Mouse (Mus musculus) telencephalon, adult 2 months (tissue): ENCODE measurements around the gene Spsb1.

ENCODE experiments used
- DNase-seq: peaks from one replicate; pipeline ENCODE4 v3.0.0-alpha.2; 2011; ENCODE audit warnings: low read depth, low spot score

Gene Spsb1

DNA sequence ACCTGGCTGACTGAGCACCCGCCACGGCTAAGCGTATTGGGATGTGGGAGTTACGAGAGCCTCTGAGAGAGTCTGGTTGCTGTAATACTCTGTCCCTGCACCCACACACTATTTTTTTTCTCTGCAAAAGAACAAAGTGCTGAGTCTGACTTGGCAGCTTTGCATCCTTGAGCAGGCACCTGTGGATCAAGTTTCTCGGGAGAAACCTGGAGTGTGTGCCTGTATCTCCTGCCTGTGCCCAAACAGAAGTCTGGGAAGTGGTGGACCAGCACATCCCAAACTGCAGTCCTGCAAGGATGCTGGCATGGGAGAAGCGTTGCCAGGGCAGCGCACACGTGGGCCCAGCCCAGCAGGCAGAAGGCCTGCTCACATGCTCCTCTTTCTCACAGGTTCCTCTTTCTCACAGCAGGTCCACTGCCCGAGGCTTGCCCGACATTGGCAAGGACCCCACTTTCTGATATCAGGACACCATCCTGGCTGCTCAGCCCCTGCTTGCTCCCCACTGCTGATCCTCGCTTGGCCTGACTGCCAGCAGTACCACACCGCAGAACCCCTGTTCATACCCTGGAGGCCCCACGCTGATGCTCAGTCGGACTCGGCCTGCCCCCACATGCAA lies 36.3 kb downstream of the Spsb1 start:
- peak; percentile 67 for DNase-seq

DNA sequence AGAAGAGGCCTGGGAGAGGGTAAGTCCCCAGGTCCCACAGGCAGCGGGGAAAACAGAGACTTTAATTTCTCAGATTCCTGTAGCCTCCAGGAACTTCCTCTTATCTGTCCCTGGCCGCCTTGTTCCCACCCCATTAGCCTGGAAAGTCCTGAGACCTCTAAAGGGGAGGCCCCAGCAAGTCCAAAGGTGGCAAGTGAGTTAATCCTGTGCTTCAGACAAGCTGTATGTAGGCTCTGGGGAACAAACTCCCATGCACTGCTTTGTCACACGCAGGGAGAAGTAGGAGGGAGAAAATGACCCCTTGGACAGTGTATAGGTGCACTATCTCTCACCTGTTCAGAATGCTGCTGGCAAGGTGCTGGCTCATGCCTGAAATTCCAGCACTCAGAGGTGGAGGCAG lies 38.0 kb downstream of the Spsb1 start:
- no peak for DNase-seq

GRCm38 (mm10) chr4:149913709-149914370 lies 41.0 kb downstream of the Spsb1 start:
- DNase-seq = no peak

GRCm38 (mm10) chr4:149912451-149912850 lies 42.4 kb downstream of the Spsb1 start:
- no peak for DNase-seq

- no peak for DNase-seq
Observed at GRCm38 (mm10) chr4:149910558-149910957, 44.3 kb downstream of the Spsb1 start.

GRCm38 (mm10) chr4:149909551-149909950 lies 45.3 kb downstream of the Spsb1 start:
- DNase-seq = no peak

GRCm38 (mm10) chr4:149908923-149909322 lies 45.9 kb downstream of the Spsb1 start:
- no peak for DNase-seq

GRCm38 (mm10) chr4:149907656-149908055 lies 47.2 kb downstream of the Spsb1 start:
- no peak for DNase-seq

GRCm38 (mm10) chr4:149906921-149907320 lies 47.9 kb downstream of the Spsb1 start:
- DNase-seq = no peak

DNA sequence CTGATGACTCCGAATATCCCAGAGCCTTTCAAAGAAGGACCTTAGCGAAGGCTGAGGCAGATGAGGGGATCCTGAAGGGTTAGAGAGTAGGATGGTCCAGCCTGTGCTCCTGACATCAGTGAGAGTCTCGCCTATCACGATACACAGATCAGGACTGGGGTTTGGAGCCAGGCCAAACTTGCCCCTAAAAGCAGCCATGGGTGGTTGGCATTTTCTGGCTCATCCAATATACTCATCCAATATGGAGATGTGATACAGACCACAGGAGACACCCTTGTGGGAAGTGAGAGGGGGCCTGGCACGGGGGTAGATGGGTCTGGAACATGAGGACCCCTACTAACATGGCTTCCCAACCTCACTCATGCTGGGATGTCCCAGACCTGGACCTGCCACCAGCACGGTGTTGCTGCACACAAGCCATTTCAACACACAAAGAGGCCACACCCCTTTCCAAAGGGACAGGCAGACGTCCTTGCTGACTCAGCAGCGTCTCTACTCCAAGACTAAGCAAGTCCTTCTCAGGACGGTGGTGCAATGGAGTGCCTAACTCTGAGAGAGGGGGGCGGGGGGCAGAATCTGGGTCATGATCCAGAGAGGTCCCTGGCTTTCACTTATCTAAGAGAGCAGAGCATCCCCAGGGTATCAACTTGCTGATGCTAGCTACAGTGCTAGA lies 49.4 kb downstream of the Spsb1 start:
- no peak for DNase-seq

- DNase-seq = no peak
Observed at GRCm38 (mm10) chr4:149903026-149903425, 51.8 kb downstream of the Spsb1 start.

- DNase-seq = peak; percentile 28
Observed at GRCm38 (mm10) chr4:149901349-149901782, 53.5 kb downstream of the Spsb1 start.

GRCm38 (mm10) chr4:149897661-149898260 lies 57.1 kb downstream of the Spsb1 start:
- DNase-seq = no peak

- no peak for DNase-seq
Observed at GRCm38 (mm10) chr4:149896024-149896538, 58.8 kb downstream of the Spsb1 start.

GRCm38 (mm10) chr4:149895226-149895625 lies 59.6 kb downstream of the Spsb1 start:
- DNase-seq = no peak

- DNase-seq = no peak
Observed at GRCm38 (mm10) chr4:149894300-149894699, 60.5 kb downstream of the Spsb1 start.

DNA sequence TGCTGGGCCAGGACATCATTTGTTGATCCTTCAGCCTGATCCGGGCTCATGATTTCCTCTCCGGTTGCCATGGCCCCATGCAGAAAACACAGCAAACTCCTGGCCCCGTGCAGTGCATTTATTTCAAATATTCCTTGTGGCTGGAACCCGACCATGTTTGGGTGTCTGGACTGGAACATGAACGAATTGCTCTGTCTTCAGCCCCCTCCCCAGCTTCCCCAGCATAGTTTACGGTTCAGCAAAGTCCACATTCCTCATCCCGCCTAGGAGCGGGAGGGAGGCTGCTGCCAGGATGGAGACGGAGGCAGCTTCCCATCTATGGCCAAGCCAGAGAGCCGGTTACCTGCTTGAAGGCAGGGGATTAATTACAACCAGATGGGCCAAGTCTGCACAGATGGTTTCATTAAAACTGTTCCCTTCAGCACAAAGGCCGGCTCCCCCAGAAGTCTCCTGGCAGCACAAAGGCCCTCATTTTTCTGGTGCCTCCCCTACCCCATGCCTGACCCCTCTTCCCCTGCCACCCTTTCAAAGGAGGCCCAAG lies 61.2 kb downstream of the Spsb1 start:
- no peak for DNase-seq

- DNase-seq = no peak
Observed at GRCm38 (mm10) chr4:149891172-149891960, 63.5 kb downstream of the Spsb1 start.

DNA sequence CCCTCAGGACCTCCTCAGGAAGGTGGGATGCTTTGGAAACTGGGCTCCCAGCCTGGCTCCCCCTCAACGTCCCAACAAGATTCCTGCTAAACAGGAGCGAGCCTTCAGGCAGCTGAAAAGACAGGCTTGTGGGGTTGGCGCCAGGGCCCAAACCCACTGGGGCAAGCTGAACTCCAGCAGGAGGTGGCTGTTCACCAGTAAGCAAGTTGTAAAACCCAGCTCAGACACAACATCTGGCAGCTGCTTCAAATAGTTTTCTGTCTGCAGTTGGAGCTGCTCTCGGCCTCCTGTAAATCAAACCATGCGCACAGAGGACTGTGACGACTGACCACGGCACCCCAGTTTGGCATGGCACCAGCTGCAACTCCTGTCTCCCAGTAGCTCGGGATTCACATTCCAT lies 64.3 kb downstream of the Spsb1 start:
- no peak for DNase-seq

DNA sequence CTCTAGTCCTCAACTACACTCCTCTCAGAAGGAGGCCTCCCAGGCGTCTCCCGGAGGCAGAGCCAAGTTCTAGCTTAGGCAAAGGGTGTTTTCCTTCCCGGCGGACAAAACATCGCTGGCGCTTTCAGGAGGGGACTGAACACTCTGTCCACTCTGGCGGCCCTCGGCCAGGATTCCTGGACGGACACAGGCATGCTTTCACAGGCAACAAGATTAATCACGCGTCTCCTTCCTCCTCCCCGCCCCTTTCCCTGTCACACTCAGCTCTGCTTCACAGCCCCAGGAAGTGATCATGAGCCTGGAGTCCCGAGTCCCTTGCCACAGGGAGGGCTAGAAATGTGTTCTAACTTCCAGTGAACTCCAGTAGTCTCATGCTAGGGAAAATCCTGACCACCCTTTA lies 65.0 kb downstream of the Spsb1 start:
- DNase-seq = no peak
